Mouse (Mus musculus) stomach, embryonic 14.5 days (tissue): Measurements from ENCODE around the gene Agtpbp1. TPM values are rescaled to one million over a fixed set of nuclear protein-coding genes. Genes with fewer than 3 reads are reported as not detected.

Experiments used
- ATAC-seq: fragments of 200-750 bp; cut with Nextera tagmentation; 2 replicates; pipeline ENCODE4 v1.8.0; 2017; ENCODE audit warnings: low read depth, moderate TSS enrichment; ENCODE audit not compliant: insufficient number of reproducible peaks, insufficient read depth, low FRiP score
- H3K27ac ChIP-seq: fragments of 300-500 bp; sonication (generic); 2 replicates; pipeline ENCODE4 v1.5.1; 2014; ENCODE audit warnings: mild to moderate bottlenecking, low read length, moderate library complexity, mixed read lengths
- H3K27me3 ChIP-seq: fragments of 300-500 bp; sonication (generic); 2 replicates; pipeline ENCODE4 v1.6.1; 2014; ENCODE audit warnings: low read length, control low read depth, mixed read lengths; ENCODE audit not compliant: control insufficient read depth, insufficient read depth
- H3K36me3 ChIP-seq: fragments of 300-500 bp; sonication (generic); 2 replicates; pipeline ENCODE4 v1.6.1; 2014; ENCODE audit warnings: mild to moderate bottlenecking, control low read depth, low read length, moderate library complexity, mixed read lengths; ENCODE audit not compliant: control insufficient read depth, insufficient read depth
- H3K4me1 ChIP-seq: fragments of 300-500 bp; sonication (generic); 2 replicates; pipeline ENCODE4 v1.6.1; 2014; ENCODE audit warnings: low read length, control low read depth, mixed read lengths; ENCODE audit not compliant: control insufficient read depth, insufficient read depth
- H3K4me2 ChIP-seq: fragments of 300-500 bp; sonication (generic); replicated peaks from 2 replicates; pipeline ENCODE4 v1.6.1; 2014; ENCODE audit warnings: low read depth, low read length, control low read depth
- H3K4me3 ChIP-seq: fragments of 300-500 bp; sonication (generic); 2 replicates; pipeline ENCODE4 v1.5.1; 2014; ENCODE audit warnings: low read depth, low read length, control low read depth
- H3K9ac ChIP-seq: fragments of 300-500 bp; sonication (generic); replicated peaks from 2 replicates; pipeline ENCODE4 v1.6.1; 2014; ENCODE audit warnings: low read depth, mild to moderate bottlenecking, control low read depth, low read length, moderate library complexity, mixed read lengths
- H3K9me3 ChIP-seq: fragments of 300-500 bp; sonication (generic); 2 replicates; pipeline ENCODE4 v1.6.1; 2016; ENCODE audit warnings: low read depth, low read length, control low read depth; ENCODE audit not compliant: control insufficient read depth
- WGBS: fragments of 180-500 bp; shearing (Covaris S2); extraction: QIAGEN DNeasy Blood & Tissue Kit; methylation state at CpG from one replicate; pipeline ENCODE4 v1.1.7; 2014; 5-methylcytosine and 5-hydroxymethylcytosine counted together
- polyA plus RNA-seq: library from polyadenylated mRNA; unstranded; fragments of >200 nt; fragmentation: Nextera tagmentation; extraction: Ambion mirVana; gene quantifications from 2 replicates; pipeline ENCODE4 v1.2.1, GENCODE M21; 2014

Agtpbp1 gene
- polyA plus RNA-seq, 1 experiment from 2014 or later: 27.6 TPM

GRCm38 (mm10) chr13:59535746-59536145 lies 49.3 kb downstream of the Agtpbp1 start:
- Histone ChIP-seq H3K9ac (no peak overlapping the region), H3K36me3 (peaks cover 3% of the 10 kb centered on the region), H3K27me3 (no peaks in the 10 kb centered on the region), H3K27ac (no peak overlapping the region), H3K4me3 (no peak overlapping the region), H3K4me1 (no peaks in the 10 kb centered on the region), H3K9me3 (no peaks in the 10 kb centered on the region), H3K4me2 (no peak overlapping the region)
- no peak for ATAC-seq
- WGBS: 88% methylated on average over 6 of the region's 6 CpGs

DNA sequence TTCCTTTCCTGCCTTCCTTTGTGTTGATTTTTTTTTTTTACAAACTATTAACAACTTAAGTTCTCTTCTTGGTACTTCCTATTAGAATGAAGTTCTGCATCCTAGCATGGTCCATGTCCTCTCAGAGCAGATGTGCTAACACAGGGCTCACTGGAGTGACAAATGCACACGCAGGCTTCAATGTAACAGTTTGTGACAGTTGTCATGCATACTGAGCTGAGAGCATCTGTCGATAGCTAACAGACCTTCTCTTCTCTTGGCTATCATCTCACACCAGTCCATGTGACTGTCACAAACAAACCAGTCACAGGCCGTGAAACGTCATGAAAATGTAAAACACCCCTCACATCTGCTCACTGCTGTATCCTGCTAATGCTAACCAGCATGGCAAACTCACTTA lies 50.7 kb downstream of the Agtpbp1 start:
- Histone ChIP-seq H3K9me3 (no peaks in the 10 kb centered on the region), H3K4me2 (no peak overlapping the region), H3K9ac (no peak overlapping the region), H3K27me3 (no peaks in the 10 kb centered on the region), H3K4me1 (no peaks in the 10 kb centered on the region), H3K27ac (no peak overlapping the region), H3K36me3 (peaks cover 3% of the 10 kb centered on the region), H3K4me3 (no peak overlapping the region)
- WGBS: 69% methylated on average over 4 of the region's 4 CpGs
- no peak for ATAC-seq

DNA sequence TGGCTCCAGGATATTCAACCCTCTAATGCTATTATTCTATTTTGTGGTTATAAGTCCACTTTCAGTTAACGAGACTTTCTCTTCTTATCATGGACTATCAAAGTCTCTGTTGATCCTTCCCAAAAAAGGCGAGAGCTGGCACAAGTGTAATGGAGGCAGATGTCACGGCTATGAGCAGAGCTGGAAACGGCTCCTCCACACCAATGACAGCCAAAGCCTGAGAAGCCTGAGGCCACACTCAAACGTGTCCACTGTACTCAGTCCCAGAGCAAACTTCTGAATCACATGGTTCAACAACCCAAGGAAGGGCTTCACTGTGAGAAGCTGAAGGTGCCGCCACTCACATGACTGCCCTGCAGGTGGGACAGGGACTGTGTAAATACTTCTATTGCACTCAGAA lies 51.7 kb downstream of the Agtpbp1 start:
- Histone ChIP-seq H3K4me3 (no peak overlapping the region), H3K27ac (no peak overlapping the region), H3K27me3 (no peaks in the 10 kb centered on the region), H3K9ac (no peak overlapping the region), H3K9me3 (no peaks in the 10 kb centered on the region), H3K36me3 (peaks cover 3% of the 10 kb centered on the region), H3K4me2 (no peak overlapping the region), H3K4me1 (no peaks in the 10 kb centered on the region)
- ATAC-seq: no peak
- 80% methylated on average over 6 of the region's 6 CpGs for WGBS

DNA sequence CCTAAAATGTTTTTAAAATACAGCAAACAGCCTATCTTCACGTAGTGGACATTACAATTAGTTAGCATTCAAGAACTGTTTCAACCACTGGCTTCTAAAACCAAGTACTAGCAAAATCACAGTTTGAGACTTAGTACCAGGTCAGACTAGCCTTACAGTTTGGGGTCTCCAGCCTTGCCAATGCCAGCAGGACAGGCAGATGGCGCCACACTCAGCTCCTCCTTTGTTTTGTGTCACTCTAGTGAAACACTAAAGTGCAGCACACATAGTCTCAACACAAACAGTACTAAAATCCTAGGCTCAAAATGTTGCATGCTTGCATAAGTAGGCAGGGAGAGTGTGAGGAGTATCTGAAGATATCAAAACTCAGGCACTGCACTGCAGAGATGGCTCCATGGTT lies 53.8 kb downstream of the Agtpbp1 start:
- H3K9ac ChIP-seq: no peak overlapping the region
- no peaks in the 10 kb centered on the region for H3K27me3 ChIP-seq
- H3K4me1 ChIP-seq: no peaks in the 10 kb centered on the region
- WGBS: 70% methylated on average over 2 of the region's 2 CpGs
- peaks cover 7% of the 10 kb centered on the region for H3K36me3 ChIP-seq
- ATAC-seq: no peak
- no peaks in the 10 kb centered on the region for H3K9me3 ChIP-seq
- no peak overlapping the region for H3K27ac ChIP-seq
- no peak overlapping the region for H3K4me3 ChIP-seq
- no peak overlapping the region for H3K4me2 ChIP-seq

DNA sequence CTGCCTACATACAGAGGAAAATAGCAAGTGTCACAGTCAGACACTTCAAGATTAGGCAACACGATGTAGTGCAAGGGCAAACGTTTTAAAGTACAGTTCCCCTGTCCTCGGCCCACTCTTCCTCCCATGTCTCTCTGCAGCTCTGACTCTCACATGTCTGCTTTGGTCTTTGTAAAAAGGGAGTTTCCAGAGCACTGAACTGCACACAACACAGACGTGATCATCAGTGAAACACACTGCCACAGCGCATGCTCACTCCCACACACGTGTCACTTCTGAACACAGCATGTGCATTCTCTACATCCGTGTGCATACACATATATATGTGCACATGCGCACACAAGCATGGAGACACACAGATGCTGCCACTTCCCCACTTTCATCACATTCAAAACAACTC lies 54.5 kb downstream of the Agtpbp1 start:
- no peak overlapping the region for H3K4me2 ChIP-seq
- ATAC-seq: no peak
- no peak overlapping the region for H3K27ac ChIP-seq
- H3K4me3 ChIP-seq: no peak overlapping the region
- no peak overlapping the region for H3K9ac ChIP-seq
- H3K9me3 ChIP-seq: no peaks in the 10 kb centered on the region
- H3K27me3 ChIP-seq: no peaks in the 10 kb centered on the region
- H3K36me3 ChIP-seq: peaks cover 7% of the 10 kb centered on the region
- WGBS: 93% methylated on average over 8 of the region's 8 CpGs
- H3K4me1 ChIP-seq: no peaks in the 10 kb centered on the region

DNA sequence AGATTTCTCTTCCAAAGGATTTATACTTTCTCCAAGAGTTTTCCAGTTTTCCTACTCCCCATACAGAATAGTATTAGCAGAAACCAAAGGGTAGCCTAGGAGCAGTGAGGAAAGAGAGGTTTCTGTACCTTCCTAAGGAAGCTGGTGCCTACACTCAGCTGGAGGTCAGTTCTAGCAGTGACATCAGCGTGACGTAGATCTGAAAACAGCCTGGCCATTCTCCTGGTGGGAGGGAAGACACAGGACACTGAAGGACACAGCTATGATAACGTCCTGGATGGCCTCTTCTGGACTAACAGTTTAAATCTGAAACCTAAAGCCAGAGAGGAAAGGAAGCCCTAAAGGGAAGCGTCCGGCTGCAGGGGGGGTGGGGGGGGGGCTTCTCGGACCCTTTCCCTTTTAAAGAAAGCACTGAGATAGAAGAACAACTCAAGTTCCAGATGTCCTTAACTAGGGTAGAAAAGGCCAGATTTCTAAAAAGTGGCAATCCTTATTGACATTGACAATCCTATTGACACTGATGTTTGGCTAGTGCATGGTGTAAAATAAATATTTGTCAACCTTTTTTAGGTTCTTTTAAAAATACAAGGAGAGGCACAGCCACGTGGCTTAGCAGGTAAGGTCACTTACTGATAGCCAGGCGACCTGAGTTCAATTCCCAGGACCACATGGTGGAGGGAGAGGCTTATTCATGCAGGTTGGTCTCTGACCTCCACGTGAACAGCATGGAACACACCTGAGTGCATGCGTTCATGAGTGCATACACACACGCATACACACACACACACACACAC lies 63.6 kb downstream of the Agtpbp1 start:
- Histone ChIP-seq H3K9ac (no peak overlapping the region), H3K4me2 (no peak overlapping the region), H3K4me1 (0 out of 2 replicates have a peak, but pooled peaks cover 5% of the 10 kb centered on the region), H3K4me3 (no peak overlapping the region), H3K27ac (no peak overlapping the region), H3K36me3 (no peaks in the 10 kb centered on the region; the same call in 1 of the 2 replicates), H3K9me3 (no peaks in the 10 kb centered on the region), H3K27me3 (no peaks in the 10 kb centered on the region)
- WGBS: 62% methylated on average over 11 of the region's 11 CpGs
- ATAC-seq: no peak

- H3K4me3 ChIP-seq: no peak overlapping the region
- no peak overlapping the region for H3K27ac ChIP-seq
- H3K9ac ChIP-seq: no peak overlapping the region
- 0 out of 2 replicates have a peak, but pooled peaks cover 5% of the 10 kb centered on the region for H3K4me1 ChIP-seq
- WGBS: 84% methylated on average over 2 of the region's 2 CpGs
- H3K36me3 ChIP-seq: no peaks in the 10 kb centered on the region; the same call in 1 of the 2 replicates
- no peaks in the 10 kb centered on the region for H3K9me3 ChIP-seq
- H3K4me2 ChIP-seq: no peak overlapping the region
- no peaks in the 10 kb centered on the region for H3K27me3 ChIP-seq
- ATAC-seq: no peak
Observed at GRCm38 (mm10) chr13:59520834-59521233, 64.2 kb downstream of the Agtpbp1 start.

DNA sequence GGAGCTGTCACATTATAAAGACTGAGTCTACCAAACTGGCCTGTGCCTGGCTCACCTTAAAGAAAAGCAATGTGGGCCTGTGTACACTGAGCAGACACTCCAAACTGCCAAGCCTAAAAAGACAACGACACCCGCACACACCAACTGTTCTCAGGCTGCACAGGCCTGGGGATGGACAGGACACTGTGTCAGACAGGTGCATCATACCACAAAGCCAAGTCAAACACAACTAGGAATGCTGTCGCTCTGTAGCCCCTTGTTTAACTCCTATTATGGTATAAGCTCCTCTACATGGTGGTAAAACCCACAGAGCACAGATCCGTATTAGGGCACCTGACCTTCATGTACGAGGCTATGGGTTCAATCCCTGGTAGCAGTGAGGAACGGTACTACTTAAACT lies 65.5 kb downstream of the Agtpbp1 start:
- 0 out of 2 replicates have a peak, but pooled peaks cover 5% of the 10 kb centered on the region for H3K4me1 ChIP-seq
- WGBS: 80% methylated on average over 6 of the region's 6 CpGs
- H3K27me3 ChIP-seq: no peaks in the 10 kb centered on the region
- ATAC-seq: no peak
- H3K4me3 ChIP-seq: no peak overlapping the region
- H3K27ac ChIP-seq: no peak overlapping the region
- no peak overlapping the region for H3K4me2 ChIP-seq
- H3K9ac ChIP-seq: no peak overlapping the region
- H3K9me3 ChIP-seq: no peaks in the 10 kb centered on the region
- H3K36me3 ChIP-seq: no peaks in the 10 kb centered on the region; the same call in 1 of the 2 replicates

DNA sequence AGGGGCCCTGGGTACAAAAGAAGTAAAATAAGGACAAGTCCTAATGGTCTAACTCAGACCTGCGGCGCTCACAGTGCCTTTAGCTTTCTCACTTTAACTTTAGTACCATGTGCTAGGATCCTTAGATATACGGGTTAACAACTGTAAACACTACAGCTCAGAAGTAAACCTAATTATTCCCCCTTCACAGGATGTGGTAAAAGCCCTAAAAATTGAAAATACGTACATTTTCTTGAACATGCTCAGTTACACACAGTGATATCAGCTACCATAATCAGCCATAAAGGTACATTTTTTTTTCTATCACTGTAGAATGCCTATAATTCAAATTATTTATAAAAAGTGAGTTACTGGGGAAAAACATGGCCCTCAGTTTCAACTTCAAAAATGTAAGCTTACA lies 67.0 kb downstream of the Agtpbp1 start:
- 33% methylated on average over 4 of the region's 4 CpGs for WGBS
- no peak for ATAC-seq
- Histone ChIP-seq H3K9me3 (no peaks in the 10 kb centered on the region), H3K4me1 (0 out of 2 replicates have a peak, but pooled peaks cover 5% of the 10 kb centered on the region), H3K4me3 (no peak overlapping the region), H3K36me3 (no peaks in the 10 kb centered on the region; the same call in 1 of the 2 replicates), H3K9ac (no peak overlapping the region), H3K27me3 (no peaks in the 10 kb centered on the region), H3K27ac (no peak overlapping the region), H3K4me2 (no peak overlapping the region)
